Mouse (Mus musculus) embryo, embryonic 9.5 days (tissue): ENCODE data around the gene C1qtnf4.

Experiments used
- DNase-seq: peaks from one replicate; pipeline ENCODE4 v3.0.0-alpha.2; 2017; ENCODE audit errors: extremely low spot score

The C1qtnf4 gene

GRCm38 (mm10) chr2:90885218-90886041 is at the start of gene C1qtnf4:
C1qtnf4 (plus strand) TSS chr2:90885860.
- DNase-seq = peak; percentile 59

- DNase-seq = no peak
Observed at GRCm38 (mm10) chr2:90838621-90839020, 47.0 kb upstream of the C1qtnf4 start.

- no peak for DNase-seq
Observed at GRCm38 (mm10) chr2:90843666-90844065, 42.0 kb upstream of the C1qtnf4 start.

- no peak for DNase-seq
Observed at GRCm38 (mm10) chr2:90844262-90844661, 41.4 kb upstream of the C1qtnf4 start.

- no peak for DNase-seq
Observed at GRCm38 (mm10) chr2:90845234-90845633, 40.4 kb upstream of the C1qtnf4 start.

GRCm38 (mm10) chr2:90846171-90846570 is 39.5 kb upstream of the C1qtnf4 start:
- no peak for DNase-seq

GRCm38 (mm10) chr2:90846597-90846954 is 39.1 kb upstream of the C1qtnf4 start:
- no peak for DNase-seq

- DNase-seq = peak; percentile 98
Observed at GRCm38 (mm10) chr2:90846955-90847680, 38.5 kb upstream of the C1qtnf4 start, which contains the start of gene Mtch2. Mtch2 (plus strand) TSS chr2:90847155.

- no peak for DNase-seq
Observed at GRCm38 (mm10) chr2:90847681-90848050, 38.0 kb upstream of the C1qtnf4 start.

- no peak for DNase-seq
Observed at GRCm38 (mm10) chr2:90848331-90848730, 37.3 kb upstream of the C1qtnf4 start.

GRCm38 (mm10) chr2:90850401-90850800 is 35.3 kb upstream of the C1qtnf4 start:
- no peak for DNase-seq

GRCm38 (mm10) chr2:90861486-90861885 is 24.2 kb upstream of the C1qtnf4 start:
- no peak for DNase-seq

- no peak for DNase-seq
Observed at GRCm38 (mm10) chr2:90864184-90864583, 21.5 kb upstream of the C1qtnf4 start.

GRCm38 (mm10) chr2:90866524-90866923 is 19.1 kb upstream of the C1qtnf4 start:
- peak; percentile 76 for DNase-seq

GRCm38 (mm10) chr2:90870136-90870601 is 15.5 kb upstream of the C1qtnf4 start:
- DNase-seq = no peak

GRCm38 (mm10) chr2:90871180-90871961 is 14.3 kb upstream of the C1qtnf4 start:
- no peak for DNase-seq

- no peak for DNase-seq
Observed at GRCm38 (mm10) chr2:90874025-90874424, 11.6 kb upstream of the C1qtnf4 start.

GRCm38 (mm10) chr2:90875239-90875638 is 10.4 kb upstream of the C1qtnf4 start:
- no peak for DNase-seq

GRCm38 (mm10) chr2:90877584-90878259 is 7.9 kb upstream of the C1qtnf4 start:
- no peak for DNase-seq

GRCm38 (mm10) chr2:90879419-90879818 is 6.2 kb upstream of the C1qtnf4 start:
- DNase-seq = no peak

- DNase-seq = no peak
Observed at GRCm38 (mm10) chr2:90880144-90880785, 5.4 kb upstream of the C1qtnf4 start.
